Mouse (Mus musculus) T-helper 2 cell (primary cell): Measurements from ENCODE around the gene Baz2b.

ENCODE experiments used
- in situ Hi-C: fragments of 300-600 bp; cut with MboI, MseI; formaldehyde crosslinking; loops from one replicate; pipeline ENCODE4 v1.15.1; 2025; ENCODE audit warnings: high pct_unique_total_duplicates

The Baz2b gene

DNA sequence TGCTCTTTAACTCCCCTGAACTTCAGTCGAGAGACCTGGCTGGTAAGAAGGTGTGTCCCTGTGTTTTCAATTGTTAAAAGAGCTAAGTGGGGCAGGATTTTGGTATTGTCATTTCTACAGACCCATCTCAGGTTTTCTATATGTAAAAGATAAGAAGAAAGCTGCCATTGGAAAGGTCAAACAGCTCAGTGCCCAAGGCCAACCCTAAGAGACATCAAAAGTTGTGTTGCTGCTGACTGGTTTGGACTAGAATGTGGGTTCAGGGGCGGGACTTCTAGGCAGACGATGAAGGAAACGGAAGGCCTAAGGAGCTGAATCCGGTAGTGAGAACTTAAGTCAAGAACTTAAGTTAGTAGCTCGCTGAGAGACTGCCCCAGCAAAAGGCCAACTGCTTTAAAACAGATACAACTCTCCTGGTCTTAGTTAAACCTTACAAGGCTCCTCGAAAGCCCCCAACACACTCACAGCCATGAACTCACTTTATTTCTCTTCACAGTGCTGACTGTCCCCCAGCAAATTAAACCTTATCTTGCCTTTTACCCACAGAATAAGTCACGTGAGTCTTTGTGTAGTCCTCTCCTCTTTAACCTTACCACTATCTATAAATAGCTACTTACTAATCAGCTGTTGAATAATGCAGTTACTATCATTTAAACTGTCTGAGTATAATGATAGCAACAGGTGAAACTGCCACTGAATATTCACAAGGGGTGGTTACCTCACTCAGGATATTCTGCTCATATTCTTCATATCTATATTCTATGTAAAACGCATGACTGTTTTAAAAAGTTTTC lies 158.8 kb downstream of the Baz2b start:
- in situ Hi-C loops = no loop called here

- in situ Hi-C loops = no loop called here
Measured at GRCm38 (mm10) chr2:60049889-60050288, 159.8 kb downstream of the Baz2b start.

GRCm38 (mm10) chr2:60049351-60049750 lies 160.3 kb downstream of the Baz2b start:
- in situ Hi-C loops = no loop called here

- in situ Hi-C loops = no loop called here
Measured at GRCm38 (mm10) chr2:60045995-60046394, 163.6 kb downstream of the Baz2b start.

- in situ Hi-C loops = no loop called here
Measured at GRCm38 (mm10) chr2:60044988-60045387, 164.7 kb downstream of the Baz2b start.

DNA sequence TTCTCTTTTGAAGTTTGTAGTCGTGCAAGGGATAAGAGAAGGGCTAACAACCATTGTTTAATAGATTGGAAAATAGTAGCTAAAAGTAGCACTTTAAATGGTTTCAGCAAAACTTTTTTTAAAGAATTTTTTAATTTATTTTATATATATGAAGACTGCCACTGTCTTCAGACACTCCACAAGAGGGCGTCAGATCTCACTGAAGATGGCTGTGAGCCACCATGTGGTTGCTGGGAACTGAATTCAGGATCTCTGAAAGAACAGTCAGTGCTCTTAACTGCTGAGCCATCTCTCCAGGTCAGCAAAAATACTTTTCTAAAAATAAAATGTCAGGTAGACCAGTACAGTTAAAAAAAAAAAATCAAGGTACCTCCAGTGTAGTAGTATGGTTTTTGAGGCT lies 165.1 kb downstream of the Baz2b start:
- in situ Hi-C loops = no loop called here

DNA sequence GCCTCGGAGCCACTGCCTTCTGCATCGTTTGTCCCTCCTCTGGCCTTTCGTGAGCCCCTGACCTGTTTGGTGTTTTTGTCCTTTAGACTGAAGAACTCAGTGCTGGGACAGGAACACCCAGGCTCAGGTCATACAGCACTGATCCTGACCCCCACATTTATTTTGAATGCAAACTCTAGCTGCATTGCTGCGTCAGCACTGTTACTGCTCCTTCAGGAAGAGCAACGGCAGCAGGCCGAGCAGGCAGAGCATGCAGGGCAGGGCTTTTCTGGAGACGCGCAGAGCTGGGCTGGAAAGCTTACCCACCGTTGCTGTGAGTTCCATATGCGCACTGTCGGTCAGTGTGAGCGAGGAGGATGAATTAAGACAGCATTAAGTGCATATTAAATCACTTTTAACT lies 166.9 kb downstream of the Baz2b start:
- in situ Hi-C loops = no loop called here

- in situ Hi-C loops = no loop called here
Measured at GRCm38 (mm10) chr2:60041485-60042274, 168.0 kb downstream of the Baz2b start.

DNA sequence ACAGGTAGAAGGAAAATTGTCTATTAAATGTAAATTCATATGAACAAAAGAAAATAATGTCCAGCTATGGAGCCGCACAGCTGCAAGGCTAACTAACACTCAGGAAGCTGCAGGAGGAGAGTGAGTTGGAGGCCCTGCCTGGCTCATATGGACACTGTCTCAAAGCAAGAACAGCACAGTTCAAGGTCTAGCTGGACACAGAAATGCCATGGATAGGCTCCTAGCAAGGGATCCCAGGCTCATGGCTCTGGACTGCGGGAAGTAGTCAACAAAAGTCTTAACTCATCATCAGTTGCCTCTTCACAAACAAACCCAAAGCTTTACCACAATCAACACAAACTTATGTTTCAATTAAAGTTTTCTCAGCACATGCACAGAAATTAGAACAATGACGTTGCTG lies 169.5 kb downstream of the Baz2b start:
- in situ Hi-C loops = no loop called here

- in situ Hi-C loops = no loop called here
Measured at GRCm38 (mm10) chr2:60037011-60037551, 172.6 kb downstream of the Baz2b start.

DNA sequence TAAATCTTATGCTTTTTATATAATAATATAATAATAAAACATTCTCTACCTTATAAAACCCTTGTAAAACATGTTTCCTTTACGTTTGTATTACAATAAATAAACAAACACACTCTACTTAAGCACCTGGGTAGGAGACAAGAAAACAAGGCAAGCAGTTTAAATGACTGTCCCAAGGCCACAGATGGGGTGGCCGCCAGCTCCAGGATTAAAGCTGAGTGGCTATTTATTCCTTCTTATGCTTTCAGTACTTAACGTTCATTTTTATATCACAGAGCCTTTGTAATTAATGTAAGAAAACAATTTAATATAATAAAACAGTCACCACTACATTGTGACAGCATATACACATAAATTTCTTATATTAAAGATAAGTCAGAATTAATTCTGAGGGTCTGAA lies 173.3 kb downstream of the Baz2b start:
- in situ Hi-C loops = no loop called here

- in situ Hi-C loops = no loop called here
Measured at GRCm38 (mm10) chr2:60030991-60031390, 178.6 kb downstream of the Baz2b start.

DNA sequence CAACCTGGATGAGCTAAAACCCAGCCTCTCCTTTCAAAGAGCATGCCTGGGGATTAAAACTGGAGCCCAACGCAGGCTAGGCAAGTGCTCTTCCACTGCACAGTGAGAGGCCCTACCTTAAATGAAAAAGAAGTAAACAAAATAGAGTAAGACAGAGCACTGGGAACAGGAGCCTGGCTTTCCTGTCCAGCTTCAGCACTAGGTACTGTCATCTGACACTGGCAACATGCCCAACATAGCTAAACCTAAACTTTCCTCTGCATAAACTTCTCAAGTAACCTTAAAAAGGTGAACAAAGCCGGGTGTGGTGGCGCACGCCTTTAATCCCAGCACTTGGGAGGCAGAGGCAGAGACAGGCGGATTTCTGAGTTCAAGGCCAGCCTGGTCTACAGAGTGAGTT lies 180.6 kb downstream of the Baz2b start:
- in situ Hi-C loops = no loop called here

DNA sequence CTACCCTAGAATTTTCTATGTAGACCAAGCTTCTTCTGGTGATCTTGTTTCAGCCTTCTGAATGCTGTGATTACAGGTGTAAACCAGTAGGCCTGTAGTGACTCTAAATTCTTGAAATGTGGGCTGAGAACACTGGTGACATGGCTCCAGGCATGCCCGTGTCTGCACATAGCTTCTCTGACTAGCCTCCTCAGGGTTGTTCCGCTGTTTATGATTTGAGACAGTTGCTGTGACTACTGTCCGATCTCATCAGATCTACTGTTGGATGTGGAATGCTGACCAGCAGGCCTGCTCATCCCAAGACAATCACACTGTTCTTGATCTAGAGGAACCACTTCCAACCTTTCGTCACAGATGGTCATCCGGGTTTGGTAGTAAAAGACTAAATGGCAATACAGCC lies 182.5 kb downstream of the Baz2b start:
- in situ Hi-C loops = no loop called here

DNA sequence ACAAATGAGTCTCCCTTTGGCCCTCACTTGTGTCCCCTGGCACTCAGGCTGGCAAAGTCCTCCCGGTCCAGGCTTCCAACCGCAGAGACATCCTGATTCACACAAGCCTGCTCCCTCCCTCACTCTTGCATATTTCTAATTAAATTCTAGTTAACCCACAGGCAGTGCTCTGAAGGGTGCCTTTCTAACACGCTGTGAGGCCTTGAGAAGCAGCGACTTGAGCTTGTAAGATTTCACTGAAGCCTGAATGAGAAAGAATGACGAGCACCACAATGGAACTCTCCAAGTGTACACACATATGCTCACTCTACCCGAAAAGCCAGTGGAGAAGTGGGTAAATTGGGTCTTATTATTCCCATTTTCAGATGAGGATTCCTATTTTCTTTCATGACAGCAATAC lies 183.1 kb downstream of the Baz2b start:
- in situ Hi-C loops = no loop called here

GRCm38 (mm10) chr2:60023777-60024176 lies 185.9 kb downstream of the Baz2b start:
- in situ Hi-C loops = no loop called here

DNA sequence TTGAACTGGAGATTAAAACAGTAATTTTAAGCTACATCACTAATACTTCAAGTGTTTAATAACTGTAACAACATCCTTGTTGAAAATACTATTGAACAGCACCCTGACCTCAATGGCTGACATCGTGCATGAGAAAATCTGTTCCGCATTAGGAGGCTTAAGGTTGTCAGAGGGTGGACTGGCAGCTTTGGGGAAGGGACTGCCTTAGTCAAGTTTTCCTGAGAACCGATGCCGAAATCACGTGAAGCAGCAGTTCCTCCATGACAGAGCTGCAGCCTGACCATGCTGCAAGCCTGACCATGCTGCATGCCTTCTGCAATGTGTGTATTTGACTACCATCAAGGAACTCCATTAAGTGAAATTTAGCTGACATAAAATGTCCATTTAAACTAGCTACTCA lies 188.1 kb downstream of the Baz2b start:
- in situ Hi-C loops = no loop called here

DNA sequence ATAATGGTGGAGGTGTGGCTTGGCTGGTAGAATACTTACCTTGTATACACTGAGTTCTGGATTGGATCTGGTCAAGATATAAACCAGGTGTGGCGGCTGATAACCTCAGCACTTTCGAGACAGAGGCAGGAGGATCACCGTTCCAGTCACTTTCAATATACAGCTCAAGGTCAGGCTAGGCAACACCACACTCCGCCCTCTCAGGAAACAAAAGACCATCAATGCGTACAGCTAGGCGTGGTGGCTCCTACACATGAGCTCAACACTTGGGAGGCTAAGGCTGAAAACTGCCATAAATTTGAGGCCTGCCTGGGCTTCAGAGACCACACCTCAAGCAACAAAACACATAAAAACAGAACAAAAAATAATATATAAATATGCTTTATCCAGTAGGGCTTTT lies 188.5 kb downstream of the Baz2b start:
- in situ Hi-C loops = no loop called here

GRCm38 (mm10) chr2:60019546-60020250 lies 189.9 kb downstream of the Baz2b start:
- in situ Hi-C loops = no loop called here

- in situ Hi-C loops = no loop called here
Measured at GRCm38 (mm10) chr2:60018875-60019501, 190.7 kb downstream of the Baz2b start.

- in situ Hi-C loops = no loop called here
Measured at GRCm38 (mm10) chr2:60011526-60011925, 198.1 kb downstream of the Baz2b start.

- in situ Hi-C loops = no loop called here
Measured at GRCm38 (mm10) chr2:60003665-60004045, 206.0 kb downstream of the Baz2b start.
